Mouse (Mus musculus) thymus, postnatal 14 days (tissue): ENCODE results near the gene Cfap65.
A peak's percentile ranks its signal among the peaks of the same experiment; 100 is the strongest.

Source experiments
- DNase-seq: peaks from one replicate; pipeline ENCODE4 v3.0.0; 2021

Cfap65 gene

GRCm38 (mm10) chr1:74880785-74881360 lies 54.5 kb downstream of the Cfap65 start:
- peak; percentile 43 for DNase-seq

GRCm38 (mm10) chr1:74877199-74877598 lies 58.2 kb downstream of the Cfap65 start:
- DNase-seq, result no peak

GRCm38 (mm10) chr1:74872218-74872617 lies 63.2 kb downstream of the Cfap65 start:
- DNase-seq, result no peak

- no peak for DNase-seq
Observed at GRCm38 (mm10) chr1:74861783-74862182, 73.6 kb downstream of the Cfap65 start.

GRCm38 (mm10) chr1:74859223-74859984 lies 76.0 kb downstream of the Cfap65 start:
- DNase-seq, result no peak

- DNase-seq, result no peak
Observed at GRCm38 (mm10) chr1:74858805-74859204, 76.6 kb downstream of the Cfap65 start.

- DNase-seq, result peak; percentile 31
Observed at GRCm38 (mm10) chr1:74858171-74858719, 77.2 kb downstream of the Cfap65 start.

- DNase-seq, result no peak
Observed at GRCm38 (mm10) chr1:74857677-74858076, 77.7 kb downstream of the Cfap65 start.

GRCm38 (mm10) chr1:74857201-74857600 lies 78.2 kb downstream of the Cfap65 start:
- no peak for DNase-seq

GRCm38 (mm10) chr1:74856791-74857190 lies 78.6 kb downstream of the Cfap65 start:
- DNase-seq, result no peak

- no peak for DNase-seq
Observed at GRCm38 (mm10) chr1:74856439-74856720, 79.0 kb downstream of the Cfap65 start.

GRCm38 (mm10) chr1:74855651-74856438 lies 79.6 kb downstream of the Cfap65 start:
- DNase-seq, result peak; percentile 9

- DNase-seq, result no peak
Observed at GRCm38 (mm10) chr1:74855156-74855555, 80.2 kb downstream of the Cfap65 start.

GRCm38 (mm10) chr1:74854306-74855056 lies 80.9 kb downstream of the Cfap65 start, which contains the start of gene Cdk5r2:
TSS of gene Cdk5r2 (plus strand) at chr1:74854934.
- peak; percentile 82 for DNase-seq
